Mouse (Mus musculus): ENCODE measurements at regions not wholly inside any gene's neighbourhood (a gene's known extent, or its start where the extent isn't known, plus 50 kb on each side); places are given as distances from the start of the nearest gene placed in this dataset.

DNA sequence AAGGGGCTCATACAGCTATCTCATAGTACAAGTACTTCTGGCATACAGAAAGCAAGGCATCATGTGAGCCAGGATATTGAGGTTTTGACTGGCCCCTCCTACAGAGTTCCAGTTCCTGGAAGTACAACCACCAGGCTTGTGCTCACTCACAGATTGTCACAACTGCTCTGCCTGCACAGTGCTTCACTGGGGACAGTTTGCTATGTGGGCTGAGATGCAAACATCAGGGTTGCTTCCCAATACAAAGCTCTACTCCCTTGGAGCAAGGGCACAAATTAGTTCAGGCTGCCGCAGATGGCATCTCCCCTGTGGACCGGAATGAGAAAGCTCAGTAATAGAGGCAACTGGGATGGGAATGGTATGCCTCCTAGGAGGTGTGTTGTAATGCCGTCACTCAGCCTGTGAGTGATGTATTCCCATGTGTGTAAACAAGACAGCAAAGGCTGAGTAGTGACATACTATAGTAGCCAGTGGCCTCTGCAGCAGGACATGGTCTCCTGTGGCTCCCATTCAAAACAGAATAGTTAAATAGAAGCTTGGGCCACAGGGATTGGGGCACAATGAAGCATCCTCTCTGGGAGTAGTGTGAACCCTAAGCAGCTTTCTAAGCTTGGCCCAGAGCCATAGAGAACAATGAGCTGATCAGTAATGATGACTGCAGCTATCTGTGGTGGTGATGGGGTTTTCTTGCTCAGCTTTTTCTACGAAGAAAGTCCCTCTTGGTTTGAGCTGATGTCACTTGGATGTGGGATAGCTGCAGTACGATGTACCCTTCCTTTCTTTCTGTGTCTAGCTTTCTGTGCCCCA lies 148.8 kb upstream of the Cd180 start:
- DNase-seq, result no peak
- Histone ChIP-seq H3K4me1 (ENCODE audit: insufficient read depth) (no peaks in the 10 kb centered on the region), H3K27me3 (ENCODE audit: insufficient read depth, low read length) (no peaks in the 10 kb centered on the region), H3K9ac (no peak overlapping the region), H3K4me3 (ENCODE audit: low read depth, low read length) (no peak overlapping the region), H3K4me2 (ENCODE audit: low read depth) (no peak overlapping the region), H3K27ac (ENCODE audit: low read depth, low read length) (no peak overlapping the region), H3K36me3 (ENCODE audit: insufficient read depth) (no peaks in the 10 kb centered on the region), H3K9me3 (ENCODE audit: low read length) (no peaks in the 10 kb centered on the region)
- 57% methylated on average over 5 of the region's 5 CpGs for WGBS
- no peak; the same call in 1 of the 2 replicates for ATAC-seq
- TF ChIP-seq CTCF (IDR thresholded peaks at IDR 0.05; ENCODE audit: low read depth), result no peak

DNA sequence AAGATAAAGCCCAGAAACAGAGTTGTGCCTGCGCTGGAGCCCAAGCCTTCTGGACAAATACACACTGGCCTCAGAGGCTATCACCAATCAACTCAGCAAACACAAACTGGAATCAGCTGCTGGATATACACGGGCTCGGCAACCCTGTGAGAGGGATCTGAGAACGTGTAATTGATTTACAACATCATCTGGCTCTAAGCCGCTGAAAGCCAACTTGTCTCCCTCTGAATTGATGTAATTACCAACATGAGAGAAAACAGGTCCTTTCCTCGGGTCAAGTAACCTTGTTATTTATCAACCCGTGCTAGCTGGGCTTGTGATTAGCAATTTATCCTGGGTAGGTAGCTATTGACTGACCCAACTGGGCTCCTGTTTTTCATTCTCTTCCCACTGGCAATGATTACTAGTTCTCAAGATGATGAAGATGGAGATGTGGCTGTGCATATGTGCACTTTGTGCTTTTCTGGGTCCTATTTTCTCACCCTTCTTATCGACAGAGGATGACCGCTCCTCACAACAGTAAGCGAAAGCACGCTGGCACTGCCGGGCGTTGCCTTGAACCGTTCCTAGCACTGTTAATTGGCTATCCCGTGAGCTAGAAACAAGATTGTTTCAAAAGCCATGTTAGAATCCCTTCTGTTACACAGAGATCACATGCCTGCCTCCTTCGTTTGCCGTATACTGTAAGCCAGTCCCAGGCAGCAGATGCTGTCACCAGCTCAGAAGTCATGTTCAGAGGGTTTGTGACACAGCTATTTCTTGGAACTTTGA lies 147.3 kb upstream of the Cd180 start:
- no peak for TF ChIP-seq CTCF (IDR thresholded peaks at IDR 0.05; ENCODE audit: low read depth)
- no peaks in the 10 kb centered on the region for H3K9me3 ChIP-seq (ENCODE audit: low read length)
- no peak overlapping the region for H3K27ac ChIP-seq (ENCODE audit: low read depth, low read length)
- H3K27me3 ChIP-seq (ENCODE audit: insufficient read depth, low read length), result no peaks in the 10 kb centered on the region
- H3K4me2 ChIP-seq (ENCODE audit: low read depth), result no peak overlapping the region
- no peak overlapping the region for H3K9ac ChIP-seq
- H3K4me3 ChIP-seq (ENCODE audit: low read depth, low read length), result no peak overlapping the region
- 46% methylated on average over 17 of the region's 17 CpGs for WGBS
- no peaks in the 10 kb centered on the region for H3K36me3 ChIP-seq (ENCODE audit: insufficient read depth)
- no peaks in the 10 kb centered on the region for H3K4me1 ChIP-seq (ENCODE audit: insufficient read depth)
- ATAC-seq, result peak; percentile 58; the same call in 1 of the 2 replicates
- DNase-seq, result peak; percentile 26

DNA sequence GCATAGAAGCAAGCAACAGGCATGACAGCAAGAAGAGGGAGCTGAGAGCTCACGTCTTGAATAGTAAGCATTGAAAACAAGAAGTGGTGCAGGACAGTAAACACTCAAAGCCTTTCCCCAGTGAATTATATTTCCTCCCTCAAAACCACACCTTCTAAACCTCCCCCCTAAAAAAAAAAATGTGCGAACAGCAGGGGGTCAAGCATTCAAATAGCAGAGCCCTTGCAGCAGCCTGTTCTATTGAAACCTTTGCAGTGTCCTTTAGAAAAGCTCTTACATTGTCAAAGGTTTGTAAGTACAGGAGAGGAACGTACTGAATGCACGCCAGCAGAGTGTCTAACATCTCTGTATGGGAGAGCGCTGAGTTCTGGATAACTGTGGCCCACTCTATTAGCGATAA lies 145.1 kb upstream of the Cd180 start:
- no peak for DNase-seq
- no peaks in the 10 kb centered on the region for H3K9me3 ChIP-seq (ENCODE audit: low read length)
- H3K4me2 ChIP-seq (ENCODE audit: low read depth), result no peak overlapping the region
- H3K9ac ChIP-seq, result no peak overlapping the region
- no peaks in the 10 kb centered on the region for H3K4me1 ChIP-seq (ENCODE audit: insufficient read depth)
- 22% methylated on average over 6 of the region's 6 CpGs for WGBS
- TF ChIP-seq CTCF (IDR thresholded peaks at IDR 0.05; ENCODE audit: low read depth), result no peak
- H3K36me3 ChIP-seq (ENCODE audit: insufficient read depth), result no peaks in the 10 kb centered on the region
- no peak for ATAC-seq
- H3K4me3 ChIP-seq (ENCODE audit: low read depth, low read length), result no peak overlapping the region
- no peaks in the 10 kb centered on the region for H3K27me3 ChIP-seq (ENCODE audit: insufficient read depth, low read length)
- no peak overlapping the region for H3K27ac ChIP-seq (ENCODE audit: low read depth, low read length)

DNA sequence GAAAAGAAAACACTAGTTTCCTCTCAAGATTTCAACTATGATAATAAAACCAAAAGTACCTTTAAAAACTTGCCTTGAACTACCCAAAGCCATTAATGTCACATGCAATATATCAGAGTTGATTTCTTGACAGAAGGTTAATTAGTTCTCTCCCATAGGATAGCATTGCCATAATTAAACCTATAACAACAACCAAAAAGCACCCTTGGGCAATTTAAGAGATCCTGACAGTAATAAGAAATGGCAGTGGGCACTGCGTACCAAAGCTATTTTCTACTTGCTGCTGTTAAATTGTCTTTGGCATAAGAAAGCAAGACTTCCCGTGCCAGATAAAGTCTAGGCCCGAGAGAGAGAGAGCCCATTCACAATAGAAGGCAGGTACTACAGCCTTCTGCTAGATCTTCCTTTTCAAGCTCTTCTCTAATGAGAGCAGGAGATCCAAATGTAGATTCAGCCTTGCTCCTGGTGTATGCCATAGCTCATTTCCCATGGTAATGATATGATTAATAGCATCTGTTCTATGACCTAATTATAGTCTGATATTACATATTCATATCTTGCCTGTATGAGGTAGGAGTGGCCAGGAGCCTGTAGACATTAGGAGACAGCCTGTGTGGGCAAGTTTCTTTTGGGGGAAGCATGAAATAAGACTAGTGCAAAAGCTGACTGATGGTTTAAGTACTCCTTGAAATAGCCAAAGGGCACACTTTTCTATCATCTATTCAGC lies 126.3 kb upstream of the Cd180 start:
- DNase-seq (no peak), ATAC-seq (no peak)
- H3K36me3 ChIP-seq (ENCODE audit: insufficient read depth), result no peaks in the 10 kb centered on the region
- no peak overlapping the region for H3K9ac ChIP-seq
- H3K4me2 ChIP-seq (ENCODE audit: low read depth), result no peak overlapping the region
- no peaks in the 10 kb centered on the region for H3K4me1 ChIP-seq (ENCODE audit: insufficient read depth)
- TF ChIP-seq CTCF (IDR thresholded peaks at IDR 0.05; ENCODE audit: low read depth), result no peak
- 68% methylated on average over 3 of the region's 3 CpGs for WGBS
- H3K9me3 ChIP-seq (ENCODE audit: low read length), result no peaks in the 10 kb centered on the region
- no peaks in the 10 kb centered on the region for H3K27me3 ChIP-seq (ENCODE audit: insufficient read depth, low read length)
- no peak overlapping the region for H3K27ac ChIP-seq (ENCODE audit: low read depth, low read length)
- no peak overlapping the region for H3K4me3 ChIP-seq (ENCODE audit: low read depth, low read length)

DNA sequence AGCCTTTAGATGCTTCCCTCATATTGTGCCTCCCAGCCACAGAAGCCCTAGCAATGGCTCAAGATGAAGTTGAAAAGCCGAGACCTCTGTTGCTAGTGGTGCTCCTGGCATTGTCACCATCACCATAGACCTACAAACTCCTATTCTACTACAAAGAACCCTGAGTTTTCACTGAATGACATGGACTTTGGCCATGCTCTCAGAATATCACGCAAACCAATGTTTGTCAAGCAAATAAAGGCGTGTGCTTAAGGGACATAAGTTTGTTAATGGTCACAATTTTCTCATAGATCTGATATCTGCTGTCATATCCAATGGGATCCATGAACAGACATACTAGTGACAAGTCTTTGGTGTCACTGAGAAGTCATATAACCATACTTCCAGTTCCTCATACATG lies 123.8 kb upstream of the Cd180 start:
- Histone ChIP-seq H3K36me3 (ENCODE audit: insufficient read depth) (no peaks in the 10 kb centered on the region), H3K9ac (no peak overlapping the region), H3K4me3 (ENCODE audit: low read depth, low read length) (no peak overlapping the region), H3K27me3 (ENCODE audit: insufficient read depth, low read length) (no peaks in the 10 kb centered on the region), H3K4me2 (ENCODE audit: low read depth) (no peak overlapping the region), H3K9me3 (ENCODE audit: low read length) (no peaks in the 10 kb centered on the region), H3K27ac (ENCODE audit: low read depth, low read length) (no peak overlapping the region), H3K4me1 (ENCODE audit: insufficient read depth) (no peaks in the 10 kb centered on the region)
- no peak for TF ChIP-seq CTCF (IDR thresholded peaks at IDR 0.05; ENCODE audit: low read depth)
- 94% methylated on average over 3 of the region's 3 CpGs for WGBS
- ATAC-seq, result no peak
- DNase-seq, result no peak

DNA sequence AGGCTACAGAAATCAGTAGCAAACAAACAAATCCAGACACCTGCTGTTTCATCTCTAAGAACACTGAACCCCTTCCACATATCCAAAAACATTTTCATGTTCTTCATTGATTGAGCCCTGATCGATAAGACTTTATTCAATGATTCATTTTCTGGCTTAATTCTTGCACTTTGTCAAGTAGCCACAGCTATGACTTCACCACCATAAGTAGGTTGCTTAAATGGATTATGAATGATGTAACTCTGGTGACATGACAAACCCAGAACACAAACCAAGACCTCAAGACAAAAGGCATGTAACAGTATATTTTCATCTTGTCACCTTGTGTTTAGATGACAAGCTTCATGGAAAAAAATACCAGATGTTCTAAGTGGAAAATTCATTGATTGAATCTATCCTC lies 123.1 kb upstream of the Cd180 start:
- ATAC-seq, result no peak
- Histone ChIP-seq H3K4me2 (ENCODE audit: low read depth) (no peak overlapping the region), H3K27ac (ENCODE audit: low read depth, low read length) (no peak overlapping the region), H3K9ac (no peak overlapping the region), H3K36me3 (ENCODE audit: insufficient read depth) (no peaks in the 10 kb centered on the region), H3K4me1 (ENCODE audit: insufficient read depth) (no peaks in the 10 kb centered on the region), H3K4me3 (ENCODE audit: low read depth, low read length) (no peak overlapping the region), H3K27me3 (ENCODE audit: insufficient read depth, low read length) (no peaks in the 10 kb centered on the region), H3K9me3 (ENCODE audit: low read length) (no peaks in the 10 kb centered on the region)
- no peak for TF ChIP-seq CTCF (IDR thresholded peaks at IDR 0.05; ENCODE audit: low read depth)
- WGBS, result 96% methylated on average over 1 of the region's 1 CpGs
- no peak for DNase-seq

All from forebrain, postnatal 0 days (tissue).